Mouse (Mus musculus): ENCODE results near the gene Acss3.

GRCm38 (mm10) chr10:107094452-107094851 lies 29.0 kb downstream of the Acss3 start:
- TF ChIP-seq EP300 (IDR thresholded peaks at IDR 0.05; ENCODE audit: low read depth) (no peak), CTCF (IDR thresholded peaks at IDR 0.05; ENCODE audit: low read depth) (no peak)
